Mouse (Mus musculus): ENCODE data around the gene Abcg8. TPM values are rescaled to one million over a fixed set of nuclear protein-coding genes. Genes with fewer than 3 reads are reported as not detected.

The Abcg8 gene
- polyA plus RNA-seq, 1 experiment from 2014 or later = 0.17 TPM

- no peaks in the 10 kb centered on the region for H3K36me3 ChIP-seq (ENCODE audit: control insufficient read depth, insufficient read depth, low read length)
- DNase-seq (ENCODE audit: low spot score) = no peak
- H3K4me2 ChIP-seq (ENCODE audit: low read depth, low read length, severe bottlenecking) = no peak overlapping the region
- H3K9me3 ChIP-seq (ENCODE audit: control insufficient read depth, low read length) = no peaks in the 10 kb centered on the region
- no peak overlapping the region for H3K4me3 ChIP-seq (ENCODE audit: low read depth, low read length)
- ATAC-seq (replicated peaks; ENCODE audit: low FRiP score) = no peak
- 92% methylated on average over 9 of the region's 9 CpGs for WGBS
- no peak overlapping the region for H3K27ac ChIP-seq (ENCODE audit: low read depth, low read length)
- no peaks in the 10 kb centered on the region for H3K27me3 ChIP-seq (ENCODE audit: control insufficient read depth, insufficient read depth, low read length)
- no peaks in the 10 kb centered on the region; the same call in 1 of the 2 replicates for H3K4me1 ChIP-seq (replicated peaks; ENCODE audit: control insufficient read depth, insufficient read depth, low read length)
- H3K9ac ChIP-seq (ENCODE audit: low read length) = no peak overlapping the region
Observed at GRCm38 (mm10) chr17:84653544-84653943, 22.6 kb upstream of the Abcg8 start.

- 83% methylated on average over 5 of the region's 5 CpGs for WGBS
- Histone ChIP-seq H3K27ac (ENCODE audit: low read depth, low read length) (no peak overlapping the region), H3K4me1 (replicated peaks; ENCODE audit: control insufficient read depth, insufficient read depth, low read length) (no peaks in the 10 kb centered on the region; the same call in 1 of the 2 replicates), H3K9me3 (ENCODE audit: control insufficient read depth, low read length) (no peaks in the 10 kb centered on the region), H3K9ac (ENCODE audit: low read length) (no peak overlapping the region), H3K27me3 (ENCODE audit: control insufficient read depth, insufficient read depth, low read length) (no peaks in the 10 kb centered on the region), H3K4me2 (ENCODE audit: low read depth, low read length, severe bottlenecking) (no peak overlapping the region), H3K36me3 (ENCODE audit: control insufficient read depth, insufficient read depth, low read length) (no peaks in the 10 kb centered on the region), H3K4me3 (ENCODE audit: low read depth, low read length) (no peak overlapping the region)
- no peak for ATAC-seq (replicated peaks; ENCODE audit: low FRiP score)
- no peak for DNase-seq (ENCODE audit: low spot score)
Observed at GRCm38 (mm10) chr17:84656205-84656604, 19.9 kb upstream of the Abcg8 start.

- Histone ChIP-seq H3K36me3 (ENCODE audit: control insufficient read depth, insufficient read depth, low read length) (no peaks in the 10 kb centered on the region), H3K27me3 (ENCODE audit: control insufficient read depth, insufficient read depth, low read length) (no peaks in the 10 kb centered on the region), H3K4me3 (ENCODE audit: low read depth, low read length) (no peak overlapping the region), H3K9me3 (ENCODE audit: control insufficient read depth, low read length) (no peaks in the 10 kb centered on the region), H3K4me1 (replicated peaks; ENCODE audit: control insufficient read depth, insufficient read depth, low read length) (no peaks in the 10 kb centered on the region; the same call in 1 of the 2 replicates), H3K9ac (ENCODE audit: low read length) (no peak overlapping the region), H3K27ac (ENCODE audit: low read depth, low read length) (no peak overlapping the region), H3K4me2 (ENCODE audit: low read depth, low read length, severe bottlenecking) (no peak overlapping the region)
- no peak for ATAC-seq (replicated peaks; ENCODE audit: low FRiP score)
- DNase-seq (ENCODE audit: low spot score) = no peak
- WGBS = 81% methylated on average over 19 of the region's 19 CpGs
Observed at GRCm38 (mm10) chr17:84656653-84657421, 19.3 kb upstream of the Abcg8 start.

GRCm38 (mm10) chr17:84657422-84657732 lies 18.7 kb upstream of the Abcg8 start:
- ATAC-seq (replicated peaks; ENCODE audit: low FRiP score) = no peak
- DNase-seq (ENCODE audit: low spot score) = no peak
- no peaks in the 10 kb centered on the region; the same call in 1 of the 2 replicates for H3K4me1 ChIP-seq (replicated peaks; ENCODE audit: control insufficient read depth, insufficient read depth, low read length)
- no peak overlapping the region for H3K27ac ChIP-seq (ENCODE audit: low read depth, low read length)
- WGBS = 96% methylated on average over 3 of the region's 3 CpGs
- H3K9ac ChIP-seq (ENCODE audit: low read length) = no peak overlapping the region
- no peaks in the 10 kb centered on the region for H3K27me3 ChIP-seq (ENCODE audit: control insufficient read depth, insufficient read depth, low read length)
- no peak overlapping the region for H3K4me3 ChIP-seq (ENCODE audit: low read depth, low read length)
- H3K9me3 ChIP-seq (ENCODE audit: control insufficient read depth, low read length) = no peaks in the 10 kb centered on the region
- no peak overlapping the region for H3K4me2 ChIP-seq (ENCODE audit: low read depth, low read length, severe bottlenecking)
- H3K36me3 ChIP-seq (ENCODE audit: control insufficient read depth, insufficient read depth, low read length) = no peaks in the 10 kb centered on the region

GRCm38 (mm10) chr17:84657782-84658181 lies 18.3 kb upstream of the Abcg8 start:
- H3K4me3 ChIP-seq (ENCODE audit: low read depth, low read length) = no peak overlapping the region
- H3K9ac ChIP-seq (ENCODE audit: low read length) = no peak overlapping the region
- DNase-seq (ENCODE audit: low spot score) (no peak), ATAC-seq (replicated peaks; ENCODE audit: low FRiP score) (no peak)
- WGBS = 76% methylated on average over 7 of the region's 7 CpGs
- H3K9me3 ChIP-seq (ENCODE audit: control insufficient read depth, low read length) = no peaks in the 10 kb centered on the region
- H3K27ac ChIP-seq (ENCODE audit: low read depth, low read length) = no peak overlapping the region
- H3K4me1 ChIP-seq (replicated peaks; ENCODE audit: control insufficient read depth, insufficient read depth, low read length) = no peaks in the 10 kb centered on the region; the same call in 1 of the 2 replicates
- no peaks in the 10 kb centered on the region for H3K36me3 ChIP-seq (ENCODE audit: control insufficient read depth, insufficient read depth, low read length)
- H3K27me3 ChIP-seq (ENCODE audit: control insufficient read depth, insufficient read depth, low read length) = no peaks in the 10 kb centered on the region
- H3K4me2 ChIP-seq (ENCODE audit: low read depth, low read length, severe bottlenecking) = no peak overlapping the region

- DNase-seq (ENCODE audit: low spot score) (no peak), ATAC-seq (replicated peaks; ENCODE audit: low FRiP score) (no peak)
- WGBS = 54% methylated on average over 5 of the region's 5 CpGs
- Histone ChIP-seq H3K4me2 (ENCODE audit: low read depth, low read length, severe bottlenecking) (no peak overlapping the region), H3K27me3 (ENCODE audit: control insufficient read depth, insufficient read depth, low read length) (no peaks in the 10 kb centered on the region), H3K4me1 (replicated peaks; ENCODE audit: control insufficient read depth, insufficient read depth, low read length) (no peaks in the 10 kb centered on the region; the same call in 1 of the 2 replicates), H3K36me3 (ENCODE audit: control insufficient read depth, insufficient read depth, low read length) (no peaks in the 10 kb centered on the region), H3K9me3 (ENCODE audit: control insufficient read depth, low read length) (no peaks in the 10 kb centered on the region), H3K9ac (ENCODE audit: low read length) (no peak overlapping the region), H3K4me3 (ENCODE audit: low read depth, low read length) (no peak overlapping the region), H3K27ac (ENCODE audit: low read depth, low read length) (no peak overlapping the region)
Observed at GRCm38 (mm10) chr17:84658195-84658594, 17.9 kb upstream of the Abcg8 start.

- H3K9ac ChIP-seq (ENCODE audit: low read length) = no peak overlapping the region
- no peaks in the 10 kb centered on the region for H3K9me3 ChIP-seq (ENCODE audit: control insufficient read depth, low read length)
- H3K27me3 ChIP-seq (ENCODE audit: control insufficient read depth, insufficient read depth, low read length) = no peaks in the 10 kb centered on the region
- H3K4me2 ChIP-seq (ENCODE audit: low read depth, low read length, severe bottlenecking) = no peak overlapping the region
- H3K4me1 ChIP-seq (replicated peaks; ENCODE audit: control insufficient read depth, insufficient read depth, low read length) = no peaks in the 10 kb centered on the region; the same call in 1 of the 2 replicates
- WGBS = 80% methylated on average over 8 of the region's 8 CpGs
- no peaks in the 10 kb centered on the region for H3K36me3 ChIP-seq (ENCODE audit: control insufficient read depth, insufficient read depth, low read length)
- no peak overlapping the region for H3K27ac ChIP-seq (ENCODE audit: low read depth, low read length)
- no peak for ATAC-seq (replicated peaks; ENCODE audit: low FRiP score)
- DNase-seq (ENCODE audit: low spot score) = no peak
- H3K4me3 ChIP-seq (ENCODE audit: low read depth, low read length) = no peak overlapping the region
Observed at GRCm38 (mm10) chr17:84658951-84659350, 17.2 kb upstream of the Abcg8 start.

GRCm38 (mm10) chr17:84665053-84665452 lies 11.0 kb upstream of the Abcg8 start:
- no peak overlapping the region for H3K4me2 ChIP-seq (ENCODE audit: low read depth, low read length, severe bottlenecking)
- H3K36me3 ChIP-seq (ENCODE audit: control insufficient read depth, insufficient read depth, low read length) = no peaks in the 10 kb centered on the region
- no peaks in the 10 kb centered on the region for H3K27me3 ChIP-seq (ENCODE audit: control insufficient read depth, insufficient read depth, low read length)
- no peak overlapping the region for H3K27ac ChIP-seq (ENCODE audit: low read depth, low read length)
- no peak for ATAC-seq (replicated peaks; ENCODE audit: low FRiP score)
- no peaks in the 10 kb centered on the region for H3K4me1 ChIP-seq (replicated peaks; ENCODE audit: control insufficient read depth, insufficient read depth, low read length)
- no peak overlapping the region for H3K9ac ChIP-seq (ENCODE audit: low read length)
- no peak overlapping the region for H3K4me3 ChIP-seq (ENCODE audit: low read depth, low read length)
- no peaks in the 10 kb centered on the region for H3K9me3 ChIP-seq (ENCODE audit: control insufficient read depth, low read length)
- no peak for DNase-seq (ENCODE audit: low spot score)
- 68% methylated on average over 10 of the region's 10 CpGs for WGBS

GRCm38 (mm10) chr17:84665691-84666090 lies 10.4 kb upstream of the Abcg8 start:
- H3K4me1 ChIP-seq (replicated peaks; ENCODE audit: control insufficient read depth, insufficient read depth, low read length) = no peaks in the 10 kb centered on the region
- H3K27ac ChIP-seq (ENCODE audit: low read depth, low read length) = no peak overlapping the region
- WGBS = 62% methylated on average over 9 of the region's 9 CpGs
- H3K9ac ChIP-seq (ENCODE audit: low read length) = no peak overlapping the region
- no peaks in the 10 kb centered on the region for H3K9me3 ChIP-seq (ENCODE audit: control insufficient read depth, low read length)
- no peak overlapping the region for H3K4me2 ChIP-seq (ENCODE audit: low read depth, low read length, severe bottlenecking)
- no peak overlapping the region for H3K4me3 ChIP-seq (ENCODE audit: low read depth, low read length)
- DNase-seq (ENCODE audit: low spot score) = no peak
- no peaks in the 10 kb centered on the region for H3K27me3 ChIP-seq (ENCODE audit: control insufficient read depth, insufficient read depth, low read length)
- ATAC-seq (replicated peaks; ENCODE audit: low FRiP score) = no peak
- H3K36me3 ChIP-seq (ENCODE audit: control insufficient read depth, insufficient read depth, low read length) = no peaks in the 10 kb centered on the region
